Mouse (Mus musculus) left cerebral cortex, postnatal 10 days (tissue): Measurements from ENCODE around the gene Trp53. TPM values are rescaled to one million over a fixed set of nuclear protein-coding genes. Genes with fewer than 3 reads are reported as not detected.
"Not testable (repeated sequence)": the region's sequence is repeated elsewhere in the genome, so short reads cannot be mapped to it uniquely, and the experiment has no call there.

ENCODE experiments used
- DNase-seq, 2 experiments: peaks; one replicate each; pipeline ENCODE4 v3.0.0; 2021 to 2022; ENCODE audit warnings: low spot score in 2 of 2, mixed read lengths in 1 of 2; ENCODE audit errors: extremely low spot score in 1 of 2
- intact Hi-C: fragments of 180-260 bp; cut with DNase I; formaldehyde crosslinking; loops from one replicate; pipeline ENCODE4 v1.15.1; 2025
- microRNA-seq: library from miRNA; unstranded; fragments of <30 nt; microRNA quantifications from one replicate; pipeline ENCODE4 v1.2.0, GENCODE M21; 2022
- total RNA-seq, 2 experiments: library from RNA; stranded (reverse); gene quantifications; 2 replicates each; pipeline ENCODE4 v1.2.3; 2021

The Trp53 gene
- total RNA-seq, 2 experiments from 2014 or later: 20.5 to 26.1 TPM

DNA sequence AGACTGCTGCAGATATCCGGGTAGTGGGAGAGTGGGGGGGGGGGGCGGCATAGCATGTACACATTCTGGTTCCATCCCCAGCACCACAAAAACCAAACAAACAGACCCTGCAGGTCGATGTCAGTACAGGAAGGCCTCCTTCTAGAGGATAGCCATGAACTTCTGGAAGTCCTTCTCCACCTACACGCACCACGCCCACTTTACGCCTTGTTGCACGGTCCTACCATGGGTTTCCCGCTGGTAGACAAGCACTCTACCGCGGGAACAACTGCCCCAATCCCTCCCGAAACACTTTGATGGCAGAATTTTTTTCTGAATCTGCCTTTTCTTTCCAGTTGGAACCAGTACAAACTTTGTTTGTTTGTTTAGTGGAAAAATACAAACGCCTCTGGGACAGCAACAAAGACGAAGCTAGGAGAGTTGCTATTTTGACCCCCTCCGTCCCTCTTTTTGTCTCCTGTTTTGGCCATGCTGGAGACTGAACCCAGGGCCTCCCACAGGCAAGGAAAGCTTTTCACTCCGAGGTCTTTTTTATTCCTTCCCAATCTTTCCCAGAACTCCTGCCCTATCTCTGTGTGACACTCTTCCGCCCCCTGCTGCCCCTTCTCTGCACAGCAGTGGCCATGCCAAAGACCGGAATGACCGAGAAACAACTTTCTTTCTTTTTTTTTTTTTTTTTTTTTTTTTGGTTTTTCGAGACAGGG, 33.5 kb downstream of the Trp53 start:
- DNase-seq: peak in 1 of 2 experiments; percentile 87
- intact Hi-C loops: no loop called here

DNA sequence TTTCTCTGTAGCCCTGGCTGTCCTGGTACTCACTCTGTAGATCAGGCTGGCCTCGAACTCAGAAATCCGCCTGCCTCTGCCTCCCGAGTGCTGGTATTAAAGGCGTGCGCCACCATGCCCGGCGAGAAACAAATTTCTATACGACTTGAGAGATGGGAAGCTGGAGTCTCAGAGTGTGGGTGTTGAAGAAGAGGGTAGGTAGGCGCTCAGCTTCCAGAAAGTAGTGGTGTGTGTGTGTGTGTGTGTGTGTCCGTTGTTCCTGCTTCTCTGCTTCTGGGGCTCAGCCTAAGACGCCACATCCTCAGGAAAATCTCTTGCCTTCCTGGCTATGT, 34.1 kb downstream of the Trp53 start:
- DNase-seq, intact Hi-C loops: not testable (repeated sequence)

DNA sequence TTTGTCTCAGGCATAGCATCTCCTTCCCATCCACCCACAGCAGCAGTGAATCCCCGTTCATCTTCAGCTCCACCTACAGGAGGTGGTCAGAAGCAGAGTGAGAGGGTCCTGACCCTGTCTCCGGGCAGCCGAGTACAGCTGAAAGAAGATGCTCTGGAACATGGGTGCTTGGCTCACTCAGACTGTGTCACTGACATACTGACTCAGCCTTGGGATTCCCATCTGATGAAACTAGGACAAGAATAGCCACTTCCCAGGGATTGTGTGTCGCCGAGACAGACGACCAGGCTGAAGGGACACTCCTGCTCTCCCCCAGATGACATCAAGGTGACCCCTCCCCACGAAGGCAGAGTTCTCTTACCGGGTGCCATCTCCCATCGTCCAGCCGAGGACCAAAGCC, 36.6 kb downstream of the Trp53 start:
- intact Hi-C loops: loop anchor here (5.0 kb wide), 1 partner anchor 39 kb away; no protein-coding TSS in a partner anchor
- no peak for DNase-seq

DNA sequence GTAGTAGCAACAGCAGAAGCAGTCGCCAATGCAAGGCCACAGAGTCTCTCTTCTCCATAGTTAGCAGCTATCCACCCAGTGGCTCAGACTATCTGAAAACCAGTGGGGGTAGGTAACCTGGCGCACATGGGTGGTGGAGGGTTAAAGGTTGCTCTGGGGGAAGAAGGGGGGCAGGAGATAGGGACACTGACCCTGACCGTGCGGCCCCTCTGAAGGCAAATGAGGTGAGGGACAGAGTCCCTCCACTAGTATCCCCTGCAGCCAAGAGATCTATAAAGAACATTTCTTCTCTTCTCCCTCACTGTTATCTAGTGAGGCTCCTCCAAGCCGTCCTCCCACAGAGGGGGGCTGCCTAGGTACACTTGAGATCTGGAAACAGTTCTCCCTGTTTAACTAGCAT, 37.6 kb downstream of the Trp53 start, which contains the start of gene Shbg:
Gene Shbg, minus strand, starts transcription at position 101 of the 400 bp plus-strand sequence.
- DNase-seq: no peak
- intact Hi-C loops: loop anchor here (5.0 kb wide), 1 partner anchor 41 kb away; no protein-coding TSS in a partner anchor

DNA sequence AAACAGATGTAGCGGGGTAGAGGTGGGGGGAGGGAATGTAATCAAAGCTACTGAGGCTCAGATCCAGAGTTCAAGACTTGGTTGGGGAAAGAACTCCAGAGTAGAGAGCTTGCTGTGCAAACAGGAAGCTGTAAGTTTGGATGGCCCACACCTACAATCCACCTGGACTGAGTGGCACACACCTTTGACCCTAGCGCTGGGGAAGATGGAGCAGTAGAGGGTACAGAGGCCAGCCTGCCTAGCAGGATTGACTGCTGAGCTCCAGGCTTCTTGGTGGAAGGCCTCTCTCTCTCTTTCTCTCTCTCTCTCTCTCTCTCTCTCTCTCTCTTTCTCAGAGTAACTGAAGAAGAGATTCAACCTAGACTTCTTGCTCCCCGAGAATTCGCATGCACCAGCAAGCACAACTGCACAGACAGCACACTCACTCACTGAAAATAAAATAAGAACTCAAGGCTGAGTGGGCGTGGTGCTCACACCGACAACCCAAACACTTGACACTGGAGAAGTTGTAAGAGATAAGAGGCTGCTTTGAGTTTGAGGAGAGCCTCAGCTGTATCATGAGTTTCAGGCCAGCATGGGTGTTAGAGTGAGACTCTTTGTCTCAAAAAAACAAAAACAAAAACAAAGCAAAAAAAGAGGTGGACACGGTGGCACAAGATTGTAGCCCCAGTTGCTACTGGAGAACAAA, 40.4 kb downstream of the Trp53 start:
- no peak for DNase-seq
- intact Hi-C loops: no loop called here

DNA sequence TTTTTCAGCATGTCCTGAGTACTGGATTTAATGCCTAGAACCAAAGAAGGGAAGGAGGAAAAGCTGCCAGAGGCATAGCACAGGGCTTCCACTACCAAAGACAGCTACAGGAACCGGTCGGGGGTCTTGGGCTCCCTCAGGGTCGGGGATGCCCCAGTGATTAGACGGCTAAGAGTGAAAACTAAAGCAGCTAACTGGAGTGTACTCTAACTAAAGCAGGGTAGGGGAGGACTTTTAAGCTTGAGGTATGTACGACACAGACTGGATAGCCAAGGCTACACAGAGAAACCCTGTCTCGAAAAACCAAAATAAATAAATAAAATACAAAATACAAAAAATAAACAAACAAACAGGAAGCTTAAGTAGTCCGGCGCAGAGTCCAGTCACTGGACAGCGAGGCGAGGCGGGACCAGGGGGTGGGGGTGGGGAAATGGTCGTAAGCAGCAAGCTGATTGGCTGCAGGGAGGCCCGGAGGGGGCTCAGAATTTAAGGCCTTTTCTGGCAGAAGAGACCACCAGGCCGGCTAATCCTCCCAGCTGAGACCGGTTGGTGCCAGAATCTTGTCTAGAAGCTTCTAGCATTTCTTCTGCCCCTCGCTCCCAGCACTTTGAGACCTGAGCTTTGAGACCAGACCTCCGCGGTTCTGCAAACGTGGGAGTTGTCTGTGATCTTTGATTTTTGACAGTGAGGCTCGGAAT, 41.6 kb downstream of the Trp53 start, which contains the start of gene Sat2:
Gene Sat2, plus strand, starts transcription at position 454 of the 698 bp plus-strand sequence.
- DNase-seq: peak in 1 of 2 experiments; percentile 71
- intact Hi-C loops: no loop called here

DNA sequence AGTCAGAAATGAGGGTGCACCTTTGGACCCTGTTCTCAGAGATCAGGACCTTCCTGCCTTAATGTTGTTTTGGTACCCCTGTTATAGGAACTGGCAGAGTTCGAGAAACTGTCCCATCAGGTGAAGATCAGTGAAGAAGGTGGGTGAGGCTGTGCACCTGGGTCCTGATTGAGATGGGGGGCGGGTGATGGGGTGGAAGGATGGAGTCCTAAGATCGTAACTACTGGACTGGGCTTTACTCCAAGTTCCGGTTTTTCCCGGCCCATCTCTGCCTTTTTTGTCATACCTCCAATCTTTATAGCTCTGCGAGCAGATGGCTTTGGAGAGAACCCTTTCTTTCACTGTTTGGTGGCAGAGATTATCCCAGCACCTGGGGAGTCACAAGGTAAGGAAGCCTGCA, 42.2 kb downstream of the Trp53 start:
- intact Hi-C loops: no loop called here
- no peak for DNase-seq

DNA sequence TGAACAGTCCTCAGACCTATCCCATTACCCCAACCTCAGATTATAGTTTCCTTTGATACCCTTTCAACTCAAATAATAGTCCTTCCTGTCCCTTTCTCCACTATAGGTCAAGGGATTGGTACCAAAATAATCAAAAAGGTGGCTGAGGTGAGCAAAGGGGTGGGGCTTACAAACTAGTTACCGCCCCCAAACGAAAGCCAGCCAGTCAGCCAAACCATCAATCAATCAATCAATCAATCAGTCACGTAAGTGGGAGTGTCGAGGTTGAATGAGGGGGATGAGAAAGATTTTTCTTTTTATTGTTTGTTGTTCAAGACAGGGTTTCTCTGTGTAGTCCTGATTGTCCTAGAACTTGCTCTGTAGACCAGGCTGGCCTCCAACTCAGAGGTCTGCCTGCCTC, 42.8 kb downstream of the Trp53 start:
- DNase-seq: no peak
- intact Hi-C loops: no loop called here

DNA sequence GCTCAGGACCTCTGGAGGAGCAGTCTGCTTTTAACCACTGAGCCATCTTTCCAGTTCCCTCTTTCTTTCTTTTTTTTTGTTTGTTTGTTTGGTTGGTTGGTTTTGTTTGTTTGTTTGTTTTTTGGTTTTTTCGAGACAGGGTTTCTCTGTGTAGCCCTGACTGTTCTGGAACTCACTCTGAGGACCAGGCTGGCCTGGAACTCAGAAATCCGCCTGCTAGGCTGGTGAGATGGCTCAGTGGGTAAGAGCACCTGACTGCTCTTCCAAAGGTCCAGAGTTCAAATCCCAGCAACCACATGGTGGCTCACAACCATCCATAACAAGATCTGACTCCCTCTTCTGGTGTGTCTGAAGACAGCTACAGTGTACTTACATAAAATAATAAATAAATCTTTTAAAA, 44.2 kb downstream of the Trp53 start:
- intact Hi-C loops, DNase-seq: not testable (repeated sequence)

DNA sequence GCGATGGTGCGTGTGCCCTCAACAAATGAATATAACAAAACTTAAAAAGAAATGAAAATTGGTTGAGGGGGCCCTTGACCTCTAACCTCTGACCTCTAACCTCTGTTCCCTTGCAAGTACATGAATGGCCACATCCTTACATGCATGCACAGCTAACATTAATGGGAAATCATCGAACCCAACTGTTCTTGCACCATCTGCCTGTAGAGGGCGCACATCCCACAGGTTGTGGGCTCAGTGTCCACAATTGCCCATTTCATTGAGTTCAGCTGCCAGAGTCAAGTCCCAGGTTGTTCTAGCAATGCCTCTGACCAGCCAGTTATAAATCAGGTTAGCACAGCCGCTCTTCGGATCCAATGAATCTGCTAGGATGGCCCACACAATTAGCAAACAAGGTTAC, 48.1 kb downstream of the Trp53 start:
- intact Hi-C loops: no loop called here
- peak in 1 of 2 experiments; percentile 70 for DNase-seq

DNA sequence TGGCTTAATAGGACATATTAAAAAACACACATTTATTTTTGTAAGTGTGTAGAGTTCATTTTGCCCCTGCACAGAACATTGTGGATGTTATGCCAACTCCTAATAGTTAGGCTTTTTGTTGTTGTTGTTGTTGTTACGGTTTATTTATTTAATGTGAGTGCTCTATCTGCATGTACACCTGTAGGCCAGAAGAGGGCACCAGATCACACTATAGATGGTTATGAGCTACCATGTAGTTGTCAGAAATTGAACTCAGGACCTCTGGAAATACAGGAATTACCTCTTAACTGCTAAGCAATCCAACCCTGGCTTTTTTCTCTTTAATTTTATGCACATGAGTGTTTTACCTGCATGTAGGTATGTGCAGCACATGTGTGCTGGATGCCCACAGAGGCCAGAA, 49.6 kb downstream of the Trp53 start:
- DNase-seq: no peak
- intact Hi-C loops: no loop called here

DNA sequence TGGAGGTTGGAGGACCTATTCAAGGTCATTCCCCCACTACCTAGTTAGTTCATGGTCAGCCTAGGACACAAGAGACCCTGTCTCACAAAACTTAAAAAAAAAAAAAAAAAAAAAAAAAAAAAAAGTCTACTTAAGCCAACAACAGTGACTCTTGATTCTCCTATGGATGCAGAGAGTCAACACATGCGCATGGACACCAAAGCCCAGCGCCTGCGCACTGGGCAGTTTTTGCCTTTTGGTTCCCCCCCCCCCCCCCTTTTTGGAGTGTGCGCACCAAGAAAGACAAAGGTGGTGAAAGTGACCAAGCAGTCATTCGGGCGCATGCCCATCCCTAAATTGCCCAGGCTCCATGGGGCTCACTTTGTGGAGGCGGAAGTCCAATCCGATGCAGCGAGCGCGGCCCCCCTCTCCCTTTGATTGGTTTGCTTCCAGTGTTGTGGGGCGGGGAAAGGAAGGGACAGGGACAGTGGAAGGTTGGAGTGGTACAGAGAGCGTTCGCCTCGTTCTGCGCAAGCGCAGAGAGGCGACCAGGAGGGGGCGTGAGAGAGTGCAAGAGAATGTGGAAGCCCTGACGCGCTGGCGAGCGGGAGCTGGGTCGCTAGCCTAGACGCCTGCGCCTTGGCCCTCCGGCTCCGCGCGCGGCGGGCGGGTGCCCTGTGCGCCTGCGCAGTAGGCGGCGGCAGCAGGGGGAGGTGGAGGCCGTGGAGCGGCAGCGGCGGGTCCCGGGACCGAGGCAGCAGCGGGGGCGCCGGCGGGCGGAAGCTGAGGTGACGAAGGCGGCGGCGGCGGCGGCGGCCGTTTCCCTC, 52.3 kb downstream of the Trp53 start, which contains the start of gene Fxr2:
Gene Fxr2, plus strand, starts transcription at position 707 of the 806 bp plus-strand sequence.
- intact Hi-C loops: no loop called here
- peak; percentile 99 to 100 for DNase-seq

DNA sequence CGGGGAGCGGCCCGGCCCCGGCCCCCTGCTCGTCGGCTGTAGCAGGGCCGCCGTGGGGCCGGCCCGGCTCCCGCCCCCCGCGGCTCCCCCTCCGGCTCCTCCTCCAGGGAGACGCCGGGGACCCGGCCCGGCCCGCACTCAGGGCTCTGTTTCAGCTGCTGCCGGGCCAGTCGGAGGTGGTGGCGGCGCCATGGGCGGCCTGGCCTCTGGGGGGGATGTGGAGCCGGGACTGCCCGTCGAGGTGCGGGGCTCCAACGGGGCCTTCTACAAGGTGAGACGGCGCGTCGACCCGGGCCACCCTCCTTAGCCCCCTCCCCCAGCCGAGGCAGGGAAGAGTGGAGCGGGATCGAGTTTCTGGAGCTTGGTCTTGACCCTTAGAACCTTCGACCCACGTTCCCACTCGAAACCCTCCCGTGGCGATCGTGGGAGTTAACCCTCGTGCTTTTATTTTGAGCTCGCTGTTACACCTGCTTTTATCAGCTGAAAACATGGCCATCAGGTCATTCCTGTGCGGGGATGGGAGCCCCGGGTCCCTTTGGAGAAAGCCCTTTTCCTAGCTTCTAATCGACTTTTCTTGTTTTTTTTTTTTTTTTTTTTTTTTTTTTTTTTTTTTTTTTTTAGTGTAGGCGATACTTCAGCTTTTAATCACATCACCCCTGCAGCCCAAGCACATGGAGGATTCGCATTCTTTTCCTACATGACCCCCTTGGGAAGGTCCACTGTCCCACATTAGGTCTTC, 53.1 kb downstream of the Trp53 start:
- intact Hi-C loops: no loop called here
- peak in 1 of 2 experiments; percentile 84 for DNase-seq

DNA sequence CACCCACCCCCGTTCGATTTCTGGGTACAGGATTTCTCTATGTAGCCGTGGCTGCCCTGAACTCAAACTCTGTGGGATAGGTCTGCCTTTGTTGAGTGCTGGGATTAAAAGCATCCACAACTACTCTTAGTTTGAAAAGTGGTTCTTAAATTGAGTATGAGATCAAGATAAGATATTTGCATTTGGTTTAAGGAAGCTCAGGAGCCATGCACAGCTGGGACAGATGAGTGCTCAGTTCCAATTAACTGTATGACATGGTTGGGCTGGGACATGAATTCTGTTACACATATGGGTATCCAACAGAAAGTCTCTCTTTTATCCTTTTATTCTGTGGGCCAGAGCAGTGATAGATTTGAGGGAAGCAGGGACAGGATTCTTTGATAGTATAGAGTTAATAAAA, 55.3 kb downstream of the Trp53 start:
- intact Hi-C loops: no loop called here
- DNase-seq: no peak

Small RNA genes lying within 50 kb of the gene (microRNA-seq; reads per million reads assigned to microRNA genes)
- not detected for gene Mir467f

Other genes with a start within 250 kb of the Trp53 start
- gene Rnf227, start 239.9 kb upstream of the Trp53 start, total RNA-seq: 10 to 100 TPM; 74.8 to 82.8 TPM
- gene Chd3, start 211.0 kb upstream of the Trp53 start, total RNA-seq: 100 to 1,000 TPM; 525 to 527 TPM
- gene Naa38, start 184.9 kb upstream of the Trp53 start, total RNA-seq: 10 to 100 TPM; 84.2 to 85.7 TPM
- 10 to 100 TPM; 37.9 to 39.8 TPM for gene Cyb5d1, start 184.7 kb upstream of the Trp53 start, total RNA-seq
- gene Tmem88, start 182.1 kb upstream of the Trp53 start, total RNA-seq: 1 to 10 TPM; 2.8 to 3.0 TPM
- 10 to 100 TPM; 42.7 to 43.9 TPM for gene Kdm6b, start 166.7 kb upstream of the Trp53 start, total RNA-seq
- gene Dnah2, start 31.2 kb upstream of the Trp53 start, total RNA-seq: 1 to 10 TPM; 4.2 to 5.7 TPM
- gene Efnb3, start 20.2 kb upstream of the Trp53 start, total RNA-seq: 100 to 1,000 TPM; 147 to 154 TPM
- 1 to 10 TPM; 6.3 to 7.6 TPM for gene Wrap53, start 104 bp upstream of the Trp53 start, total RNA-seq
- gene Atp1b2, start 25.6 kb downstream of the Trp53 start, total RNA-seq: 100 to 1,000 TPM; 395 to 416 TPM
- not detected for gene Shbg, start 37.5 kb downstream of the Trp53 start, total RNA-seq
- gene Sat2, start 41.7 kb downstream of the Trp53 start, total RNA-seq: 10 to 100 TPM; 12.7 to 15.2 TPM
- 10 to 100 TPM; 92.0 to 99.4 TPM for gene Fxr2, start 52.6 kb downstream of the Trp53 start, total RNA-seq
- not detected for gene Sox15, start 75.0 kb downstream of the Trp53 start, total RNA-seq
- gene Mpdu1, start 82.3 kb downstream of the Trp53 start, total RNA-seq: 10 to 100 TPM; 87.3 to 95.6 TPM
- 10 to 100 TPM; 11.6 to 12.2 TPM for gene Cd68, start 85.8 kb downstream of the Trp53 start, total RNA-seq
- 100 to 1,000 TPM; 455 to 466 TPM for gene Eif4a1, start 92.1 kb downstream of the Trp53 start, total RNA-seq
- 100 to 1,000 TPM in 1 of 2 experiments, 10 to 100 TPM in 1; 96.9 to 103 TPM for gene Senp3, start 101.7 kb downstream of the Trp53 start, total RNA-seq
- gene Tnfsf13, start 105.4 kb downstream of the Trp53 start, total RNA-seq: 1 to 10 TPM in 1 of 2 experiments, under 1 TPM in 1; 0.39 to 1.6 TPM
- 1 to 10 TPM; 7.4 TPM for gene Tnfsf12, start 115.5 kb downstream of the Trp53 start, total RNA-seq
- gene Tnfsfm13, start 115.7 kb downstream of the Trp53 start, total RNA-seq: 1 to 10 TPM in 1 of 2 experiments, under 1 TPM in 1; 0.81 to 1.5 TPM
- gene Polr2a, start 178.3 kb downstream of the Trp53 start, total RNA-seq: 10 to 100 TPM; 52.1 to 52.9 TPM
- not detected for gene Slc35g3, start 181.6 kb downstream of the Trp53 start, total RNA-seq
- 10 to 100 TPM; 57.1 to 67.6 TPM for gene Zbtb4, start 185.6 kb downstream of the Trp53 start, total RNA-seq
- gene Chrnb1, start 215.6 kb downstream of the Trp53 start, total RNA-seq: 1 to 10 TPM in 1 of 2 experiments, under 1 TPM in 1; 0.95 to 1.2 TPM
- 10 to 100 TPM; 20.0 to 21.5 TPM for gene Fgf11, start 221.5 kb downstream of the Trp53 start, total RNA-seq
- not detected for gene Tmem102, start 225.3 kb downstream of the Trp53 start, total RNA-seq
- not detected for gene Gm39566, start 234.9 kb downstream of the Trp53 start, total RNA-seq
- not detected for gene Spem2, start 238.1 kb downstream of the Trp53 start, total RNA-seq
- gene Spem1, start 241.8 kb downstream of the Trp53 start, total RNA-seq: under 1 TPM; 0.45 to 0.57 TPM